Mouse (Mus musculus) cerebellum, postnatal 25 days (tissue): ENCODE measurements around the gene Lmod3.

ENCODE experiments used
- DNase-seq, 2 experiments: peaks; one replicate each; pipeline ENCODE4 v3.0.0; 2021; ENCODE audit warnings: mixed read lengths in 2 of 2

Lmod3 gene

GRCm38 (mm10) chr6:97252711-97253221, at the start of gene Lmod3:
Gene Lmod3 (minus strand): TSS chr6:97252759.
- DNase-seq = no peak

GRCm38 (mm10) chr6:97302303-97302702, 49.7 kb upstream of the Lmod3 start:
- no peak for DNase-seq

- DNase-seq = no peak
Measured at GRCm38 (mm10) chr6:97300659-97301058, 48.1 kb upstream of the Lmod3 start.

GRCm38 (mm10) chr6:97300180-97300579, 47.6 kb upstream of the Lmod3 start:
- DNase-seq = no peak

GRCm38 (mm10) chr6:97297151-97297550, 44.6 kb upstream of the Lmod3 start:
- DNase-seq = no peak

- no peak for DNase-seq
Measured at GRCm38 (mm10) chr6:97295866-97296527, 43.4 kb upstream of the Lmod3 start.

- no peak for DNase-seq
Measured at GRCm38 (mm10) chr6:97295416-97295815, 42.9 kb upstream of the Lmod3 start.

GRCm38 (mm10) chr6:97293667-97294569, 41.4 kb upstream of the Lmod3 start:
- DNase-seq = no peak

- no peak for DNase-seq
Measured at GRCm38 (mm10) chr6:97292894-97293293, 40.3 kb upstream of the Lmod3 start.

- no peak for DNase-seq
Measured at GRCm38 (mm10) chr6:97292096-97292495, 39.5 kb upstream of the Lmod3 start.

- DNase-seq = peak in 1 of 2 experiments; percentile 29
Measured at GRCm38 (mm10) chr6:97291159-97291908, 38.8 kb upstream of the Lmod3 start.

GRCm38 (mm10) chr6:97290687-97291086, 38.1 kb upstream of the Lmod3 start:
- DNase-seq = no peak

- DNase-seq = no peak
Measured at GRCm38 (mm10) chr6:97289838-97290237, 37.3 kb upstream of the Lmod3 start.

- no peak for DNase-seq
Measured at GRCm38 (mm10) chr6:97289316-97289820, 36.8 kb upstream of the Lmod3 start.

GRCm38 (mm10) chr6:97288047-97288855, 35.7 kb upstream of the Lmod3 start:
- no peak for DNase-seq

GRCm38 (mm10) chr6:97286332-97286731, 33.8 kb upstream of the Lmod3 start:
- no peak for DNase-seq

GRCm38 (mm10) chr6:97283676-97284075, 31.1 kb upstream of the Lmod3 start:
- no peak for DNase-seq

- peak in 1 of 2 experiments; percentile 27 for DNase-seq
Measured at GRCm38 (mm10) chr6:97278878-97279277, 26.3 kb upstream of the Lmod3 start.

- DNase-seq = peak; percentile 81 to 87
Measured at GRCm38 (mm10) chr6:97278014-97278787, 25.6 kb upstream of the Lmod3 start.

GRCm38 (mm10) chr6:97276890-97277497, 24.4 kb upstream of the Lmod3 start:
- no peak for DNase-seq

GRCm38 (mm10) chr6:97276366-97276765, 23.8 kb upstream of the Lmod3 start:
- DNase-seq = no peak
